Mouse (Mus musculus) adrenal gland, postnatal 14 days (tissue): ENCODE data around the gene Pim2. TPM values are rescaled to one million over a fixed set of nuclear protein-coding genes. Genes with fewer than 3 reads are reported as not detected.
"Not testable (repeated sequence)": the region's sequence is repeated elsewhere in the genome, so short reads cannot be mapped to it uniquely, and the experiment has no call there.

Experiments used
- DNase-seq: peaks from one replicate; pipeline ENCODE4 v3.0.0; 2021; ENCODE audit warnings: mixed read lengths
- total RNA-seq: library from RNA; stranded (reverse); gene quantifications from 2 replicates; pipeline ENCODE4 v1.2.3, GENCODE M21; 2021

Gene Pim2
- total RNA-seq, 1 experiment from 2014 or later, result 7.4 TPM

DNA sequence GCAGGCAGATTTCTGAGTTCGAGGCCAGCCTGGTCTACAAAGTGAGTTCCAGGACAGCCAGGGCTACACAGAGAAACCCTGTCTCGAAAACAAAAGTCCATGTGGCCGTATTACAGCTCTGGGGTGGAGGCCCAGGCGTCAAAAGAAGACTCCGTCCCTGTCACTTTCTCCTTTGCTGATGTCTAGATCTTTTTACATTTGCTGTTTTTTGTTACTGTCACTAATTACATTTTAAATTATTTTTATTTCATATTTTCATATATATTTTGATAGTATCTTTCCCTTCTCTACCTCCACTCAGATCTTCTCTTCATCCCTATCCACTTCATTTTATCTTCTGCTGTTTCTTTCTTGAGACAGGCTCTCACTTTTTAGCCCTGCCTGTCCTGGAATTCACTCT, 29.7 kb downstream of the Pim2 start, which contains the start of gene Gm10491:
Gene Gm10491, minus strand, starts transcription at position 101 of the 400 bp plus-strand sequence.
- DNase-seq, result no peak

DNA sequence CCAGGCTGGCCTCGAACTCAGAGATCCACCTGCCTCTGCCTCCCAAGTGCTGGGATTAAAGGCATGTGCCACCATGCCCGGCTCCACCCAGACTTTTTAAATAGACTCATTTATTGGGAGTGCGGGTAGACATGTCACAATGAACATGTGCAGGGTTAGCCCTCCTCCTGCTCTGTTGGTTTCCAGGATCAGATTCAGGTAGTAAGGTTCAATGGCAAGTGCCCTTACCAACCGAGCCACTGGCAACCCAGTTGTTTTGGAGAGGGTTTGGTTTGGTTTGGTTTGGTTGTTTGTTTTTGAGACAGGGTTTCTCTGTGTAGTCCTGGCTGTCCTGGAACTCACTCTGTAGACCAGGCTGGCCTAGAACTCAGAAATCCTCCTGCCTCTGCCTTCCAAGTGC, 31.2 kb downstream of the Pim2 start, which contains the start of gene Gm10490:
Gene Gm10490, plus strand, starts transcription at position 301 of the 400 bp plus-strand sequence.
- DNase-seq, result not testable (repeated sequence)

DNA sequence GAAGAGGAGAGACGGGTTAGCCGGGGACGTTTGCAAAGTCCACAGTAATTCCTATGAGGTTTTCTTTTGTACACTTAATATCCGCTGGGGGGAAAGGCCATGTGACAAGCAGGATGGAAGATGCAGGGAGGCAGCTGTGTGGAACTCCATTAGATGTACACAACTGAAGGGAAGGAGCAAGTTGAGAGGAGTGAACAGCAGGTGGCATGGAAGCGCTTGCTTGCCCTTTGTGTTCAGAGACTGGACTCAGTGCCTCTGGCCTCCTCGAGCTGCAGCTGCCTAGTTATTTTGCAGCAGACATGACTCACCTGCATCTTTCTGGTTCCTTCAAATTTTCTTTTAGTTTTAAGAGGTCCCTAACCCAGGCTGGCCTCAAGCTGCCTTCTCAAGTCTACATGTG, 32.4 kb downstream of the Pim2 start:
- no peak for DNase-seq

GRCm38 (mm10) chrX:7915669-7916068, 37.6 kb downstream of the Pim2 start:
- DNase-seq, result peak; percentile 63

GRCm38 (mm10) chrX:7917960-7918359, 39.9 kb downstream of the Pim2 start:
- not testable (repeated sequence) for DNase-seq

GRCm38 (mm10) chrX:7919601-7920383, 41.7 kb downstream of the Pim2 start, which contains the start of gene Pcsk1n:
Gene Pcsk1n, plus strand, starts transcription at chrX:7919822.
- peak; percentile 53 for DNase-seq

- peak; percentile 19 for DNase-seq
Observed at GRCm38 (mm10) chrX:7922032-7922431, 44.0 kb downstream of the Pim2 start.

GRCm38 (mm10) chrX:7926266-7926665, 48.2 kb downstream of the Pim2 start:
- no peak for DNase-seq

DNA sequence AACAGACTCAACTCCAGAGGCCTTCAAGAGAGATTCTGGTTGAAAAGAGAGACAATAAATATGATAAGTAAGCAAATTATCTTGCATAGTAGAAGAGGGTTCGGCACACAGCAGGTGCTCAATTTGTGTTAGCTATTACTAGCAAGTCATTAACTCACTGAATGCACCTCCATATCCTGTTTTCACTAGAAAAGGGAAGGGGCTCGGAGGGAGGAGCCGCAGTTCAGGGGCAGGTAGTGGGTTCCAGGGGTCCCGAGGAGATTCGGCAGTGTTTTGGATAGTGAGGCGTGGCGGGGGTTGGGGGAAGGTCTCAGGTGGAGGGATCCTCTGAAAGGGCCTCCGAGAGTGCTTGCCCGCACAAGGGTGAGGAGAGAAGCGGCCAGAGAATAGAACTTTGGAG, 49.1 kb downstream of the Pim2 start:
- DNase-seq, result no peak

DNA sequence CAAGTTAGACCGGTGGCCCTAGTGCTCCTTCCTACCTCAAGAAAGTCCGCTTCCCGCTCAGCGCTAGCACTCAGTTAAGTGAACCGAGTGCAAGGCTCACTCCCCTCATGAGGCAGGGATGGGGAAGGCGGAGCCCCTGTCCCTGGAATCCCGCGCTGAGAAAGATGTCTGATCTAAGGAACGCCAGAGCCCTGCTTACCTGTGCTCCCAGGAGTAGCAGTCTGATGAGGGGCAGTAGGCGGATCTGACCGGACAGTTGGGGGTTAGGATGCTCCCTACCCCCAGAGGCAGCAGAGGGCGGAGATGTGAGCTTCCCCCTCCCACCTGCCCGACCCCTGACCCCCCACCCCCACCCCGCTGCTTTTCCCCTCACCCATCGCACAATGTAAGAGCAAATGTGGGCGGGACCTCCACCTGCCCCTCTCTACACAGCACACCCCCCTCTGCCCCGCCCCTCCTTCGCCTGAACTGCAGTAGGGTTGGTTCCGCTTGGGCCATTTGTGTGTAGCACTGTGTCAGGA, 50.3 kb downstream of the Pim2 start, which contains the start of gene Eras:
Gene Eras, minus strand, starts transcription at position 338 of the 521 bp plus-strand sequence.
- no peak for DNase-seq

Other genes starting within 250 kb of the Pim2 start
- 41.0 and 57.2 TPM in 2 replicates for gene Syp, start 239.8 kb upstream of the Pim2 start, total RNA-seq
- gene Prickle3, start 221.0 kb upstream of the Pim2 start, total RNA-seq, result 16.0 and 19.8 TPM in 2 replicates
- gene Plp2, start 206.9 kb upstream of the Pim2 start, total RNA-seq, result 75.2 and 76.6 TPM in 2 replicates
- gene Magix, start 197.0 kb upstream of the Pim2 start, total RNA-seq, result 4.2 and 5.1 TPM in 2 replicates
- gene Gpkow, start 181.1 kb upstream of the Pim2 start, total RNA-seq, result 45.4 and 47.9 TPM in 2 replicates
- 51.1 and 57.3 TPM in 2 replicates for gene Wdr45, start 163.9 kb upstream of the Pim2 start, total RNA-seq
- gene Gm45208, start 156.0 kb upstream of the Pim2 start, total RNA-seq, result 0.52 TPM in 1 of 2 replicates, not detected in the other
- gene Praf2, start 149.8 kb upstream of the Pim2 start, total RNA-seq, result 11.1 and 11.8 TPM in 2 replicates
- gene Ccdc120, start 127.4 kb upstream of the Pim2 start, total RNA-seq, result 4.2 TPM in 2 replicates
- 41.0 and 45.4 TPM in 2 replicates for gene Tfe3, start 115.7 kb upstream of the Pim2 start, total RNA-seq
- gene Gripap1, start 88.5 kb upstream of the Pim2 start, total RNA-seq, result 49.0 and 56.4 TPM in 2 replicates
- 0.93 and 1.3 TPM in 2 replicates for gene Kcnd1, start 56.0 kb upstream of the Pim2 start, total RNA-seq
- 62.4 and 64.8 TPM in 2 replicates for gene Otud5, start 36.9 kb upstream of the Pim2 start, total RNA-seq
- gene Slc35a2, start 5.8 kb downstream of the Pim2 start, total RNA-seq, result 33.4 and 38.0 TPM in 2 replicates
- 94.6 and 98.0 TPM in 2 replicates for gene Pqbp1, start 21.0 kb downstream of the Pim2 start, total RNA-seq
- gene Timm17b, start 21.1 kb downstream of the Pim2 start, total RNA-seq, result 83.5 and 99.8 TPM in 2 replicates
- gene Gm10491, start 29.6 kb downstream of the Pim2 start, total RNA-seq, result not detected in 2 replicates
- gene Gm10490, start 31.3 kb downstream of the Pim2 start, total RNA-seq, result not detected in 2 replicates
- gene Pcsk1n, start 41.6 kb downstream of the Pim2 start, total RNA-seq, result 40.3 and 50.2 TPM in 2 replicates
- not detected in 2 replicates for gene Eras, start 50.3 kb downstream of the Pim2 start, total RNA-seq
- gene Hdac6, start 69.6 kb downstream of the Pim2 start, total RNA-seq, result 18.1 and 18.2 TPM in 2 replicates
- 0.38 and 2.5 TPM in 2 replicates for gene Gata1, start 99.8 kb downstream of the Pim2 start, total RNA-seq
- not detected in 2 replicates for gene Glod5, start 140.2 kb downstream of the Pim2 start, total RNA-seq
- 16.7 and 17.5 TPM in 2 replicates for gene Suv39h1, start 196.5 kb downstream of the Pim2 start, total RNA-seq
- 1.9 and 6.8 TPM in 2 replicates for gene Was, start 212.2 kb downstream of the Pim2 start, total RNA-seq